Mouse (Mus musculus) MN1 (cell line): ENCODE data around the gene Slc26a9.
"Not testable (repeated sequence)": the region's sequence is repeated elsewhere in the genome, so short reads cannot be mapped to it uniquely, and the experiment has no call there.

ENCODE experiments used
- DNase-seq: peaks from one replicate; pipeline ENCODE4 v3.0.0-alpha.2; 2016; ENCODE audit warnings: low spot score

Slc26a9 gene

GRCm38 (mm10) chr1:131765357-131766001 is 21.7 kb downstream of the Slc26a9 start:
- peak; percentile 21 for DNase-seq

GRCm38 (mm10) chr1:131769296-131769695 is 25.5 kb downstream of the Slc26a9 start:
- DNase-seq: no peak

- no peak for DNase-seq
Observed at GRCm38 (mm10) chr1:131770656-131771055, 26.8 kb downstream of the Slc26a9 start.

GRCm38 (mm10) chr1:131771440-131771839 is 27.6 kb downstream of the Slc26a9 start:
- DNase-seq: no peak

- no peak for DNase-seq
Observed at GRCm38 (mm10) chr1:131794591-131794990, 50.8 kb downstream of the Slc26a9 start.

GRCm38 (mm10) chr1:131795171-131795570 is 51.3 kb downstream of the Slc26a9 start:
- no peak for DNase-seq

- no peak for DNase-seq
Observed at GRCm38 (mm10) chr1:131797202-131797909, 53.5 kb downstream of the Slc26a9 start, which contains the start of gene Pm20d1. TSS of gene Pm20d1 (plus strand) at chr1:131797381.

- no peak for DNase-seq
Observed at GRCm38 (mm10) chr1:131800001-131800400, 56.2 kb downstream of the Slc26a9 start.

- DNase-seq: no peak
Observed at GRCm38 (mm10) chr1:131801071-131801470, 57.2 kb downstream of the Slc26a9 start.

- no peak for DNase-seq
Observed at GRCm38 (mm10) chr1:131802652-131803051, 58.8 kb downstream of the Slc26a9 start.

GRCm38 (mm10) chr1:131804166-131804565 is 60.3 kb downstream of the Slc26a9 start:
- no peak for DNase-seq

- DNase-seq: no peak
Observed at GRCm38 (mm10) chr1:131808986-131809385, 65.2 kb downstream of the Slc26a9 start.

GRCm38 (mm10) chr1:131809651-131810050 is 65.8 kb downstream of the Slc26a9 start:
- no peak for DNase-seq

GRCm38 (mm10) chr1:131811393-131811792 is 67.6 kb downstream of the Slc26a9 start:
- DNase-seq: no peak

- no peak for DNase-seq
Observed at GRCm38 (mm10) chr1:131812006-131812405, 68.2 kb downstream of the Slc26a9 start.

- DNase-seq: no peak
Observed at GRCm38 (mm10) chr1:131812631-131813295, 68.9 kb downstream of the Slc26a9 start.

GRCm38 (mm10) chr1:131813731-131814130 is 69.9 kb downstream of the Slc26a9 start:
- DNase-seq: no peak

- DNase-seq: no peak
Observed at GRCm38 (mm10) chr1:131814191-131814590, 70.4 kb downstream of the Slc26a9 start.

- no peak for DNase-seq
Observed at GRCm38 (mm10) chr1:131816886-131817285, 73.1 kb downstream of the Slc26a9 start.

GRCm38 (mm10) chr1:131820353-131820752 is 76.5 kb downstream of the Slc26a9 start:
- DNase-seq: not testable (repeated sequence)

GRCm38 (mm10) chr1:131820887-131821328 is 77.1 kb downstream of the Slc26a9 start:
- DNase-seq: no peak
